Mouse (Mus musculus): ENCODE measurements around the gene Jph4.
A peak's percentile ranks its signal among the peaks of the same experiment; 100 is the strongest.

The Jph4 gene

GRCm38 (mm10) chr14:55064481-55065370 is 52.0 kb downstream of the Jph4 start:
- DNase-seq (ENCODE audit: low spot score in 2 of 2), result no peak

DNA sequence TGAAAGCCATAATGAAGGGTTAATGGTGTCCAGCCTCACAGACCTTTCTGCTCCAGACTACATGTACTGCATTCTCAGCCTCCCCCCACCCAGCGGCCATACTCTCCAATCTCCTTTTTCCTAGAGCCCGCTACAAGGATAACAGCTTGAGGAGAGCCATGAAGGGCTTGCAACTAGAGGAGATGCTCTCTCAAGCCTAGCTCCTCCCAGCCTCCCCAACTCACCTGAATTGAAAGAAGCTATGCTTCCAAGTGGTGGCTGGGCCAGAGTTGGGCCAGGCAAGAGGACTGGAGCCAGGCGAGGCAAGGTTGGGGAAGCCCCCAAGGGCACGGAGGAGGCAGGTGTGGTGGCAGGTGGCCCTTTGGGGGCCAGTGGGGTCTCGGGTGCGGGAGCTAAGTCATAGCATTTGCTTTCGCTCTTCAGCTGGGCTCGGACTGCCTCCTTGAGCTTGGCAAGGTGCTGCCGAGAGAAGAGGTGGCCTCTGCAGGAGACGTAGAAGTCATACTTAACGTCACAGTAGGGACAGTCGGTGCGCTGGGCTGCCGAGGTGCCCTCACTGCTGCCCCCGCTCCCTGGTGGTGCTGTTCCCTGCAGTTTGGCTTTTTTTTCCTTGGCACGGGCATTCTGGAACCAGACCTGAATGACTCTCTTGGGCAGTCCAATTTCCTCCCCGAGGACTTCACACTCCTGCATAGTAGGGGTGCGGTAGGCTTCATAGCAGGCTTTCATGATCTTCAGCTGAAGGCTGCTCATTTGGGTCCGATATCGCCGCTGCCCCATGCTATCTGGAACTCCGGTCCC is 53.0 kb downstream of the Jph4 start:
- no peak for DNase-seq (ENCODE audit: low spot score in 2 of 2)

DNA sequence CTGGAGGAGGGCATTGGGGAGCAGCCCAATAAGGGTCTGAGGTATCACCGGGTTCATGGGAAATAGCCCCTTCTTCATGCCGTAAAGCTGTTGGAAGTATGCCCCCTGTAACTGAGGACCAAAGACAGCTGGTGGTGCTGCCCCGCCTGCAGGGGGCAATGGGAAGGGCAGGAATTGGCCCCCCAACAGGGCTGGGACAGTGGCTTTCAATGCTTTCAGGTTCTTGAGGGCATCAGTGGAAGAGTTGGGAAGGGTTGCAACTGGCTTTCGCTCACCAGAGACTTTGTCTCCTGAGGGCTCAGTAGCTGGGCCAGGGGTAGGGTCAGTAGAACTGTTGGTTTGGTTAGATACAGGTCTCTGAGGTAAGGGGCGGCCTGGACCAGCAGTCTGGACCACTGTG is 53.6 kb downstream of the Jph4 start:
- no peak for DNase-seq (ENCODE audit: low spot score in 2 of 2)

- DNase-seq (ENCODE audit: low spot score in 2 of 2), result peak; percentile 29 to 45
Observed at GRCm38 (mm10) chr14:55062626-55063025, 54.1 kb downstream of the Jph4 start.

DNA sequence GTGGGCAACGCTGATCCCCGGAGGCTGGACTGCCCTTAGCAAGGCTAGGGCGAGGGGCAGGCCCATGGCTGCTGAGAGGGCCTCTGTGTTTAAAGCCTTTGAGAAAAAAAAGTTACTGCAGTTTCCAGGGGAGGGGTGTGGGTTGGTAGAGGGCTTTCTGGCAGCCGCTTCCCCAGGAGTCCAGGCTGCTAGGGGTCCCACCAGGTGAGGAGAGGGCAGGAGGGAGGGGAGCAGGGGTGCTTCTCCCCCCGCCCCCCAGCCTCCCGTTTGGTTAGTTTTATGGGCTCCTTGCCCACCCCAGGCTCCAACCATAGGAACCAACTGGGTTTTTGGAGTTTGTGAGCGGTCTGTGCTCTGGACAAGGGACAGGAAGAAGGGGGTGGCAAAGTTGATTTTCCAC is 54.9 kb downstream of the Jph4 start:
- no peak for DNase-seq (ENCODE audit: low spot score in 2 of 2)

- DNase-seq (ENCODE audit: low spot score in 2 of 2), result no peak
Observed at GRCm38 (mm10) chr14:55059931-55060330, 56.8 kb downstream of the Jph4 start.

GRCm38 (mm10) chr14:55059009-55059408 is 57.7 kb downstream of the Jph4 start:
- no peak for DNase-seq (ENCODE audit: low spot score in 2 of 2)
